Mouse (Mus musculus): Measurements from ENCODE around the gene Nod2. TPM values are rescaled to one million over a fixed set of nuclear protein-coding genes. Genes with fewer than 3 reads are reported as not detected.

Gene Nod2
- polyA plus RNA-seq, 2 experiments, result 0.18 to 0.59 TPM

- H3K4me1 ChIP-seq (ENCODE audit: control insufficient read depth, insufficient read depth, low read length), result no peaks in the 10 kb centered on the region
- H3K4me3 ChIP-seq (replicated peaks; ENCODE audit: low read length), result no peak overlapping the region
- ATAC-seq (ENCODE audit: low FRiP score, low read depth), result no peak
- 68% methylated on average over 8 of the region's 8 CpGs for WGBS
- H3K27me3 ChIP-seq (ENCODE audit: control insufficient read depth, insufficient read depth, low read length), result no peaks in the 10 kb centered on the region
- no peak for DNase-seq (ENCODE audit: low spot score)
- no peak overlapping the region for H3K27ac ChIP-seq (replicated peaks; ENCODE audit: low read depth, low read length)
- H3K4me2 ChIP-seq (replicated peaks; ENCODE audit: low read depth, low read length, severe bottlenecking), result no peak overlapping the region
- no peaks in the 10 kb centered on the region for H3K36me3 ChIP-seq (ENCODE audit: control insufficient read depth, insufficient read depth, low read length)
- no peak overlapping the region for H3K9ac ChIP-seq (ENCODE audit: low read depth, low read length, severe bottlenecking)
- no peaks in the 10 kb centered on the region for H3K9me3 ChIP-seq (ENCODE audit: control insufficient read depth, low read length)
- no peak for TF ChIP-seq POLR2A (IDR thresholded peaks at IDR 0.05; ENCODE audit: borderline replicate concordance, extremely low read depth, insufficient read depth, insufficient read length)
These were observed 30.0 kb downstream of the Nod2 start for GRCm38 (mm10) chr8:88677071-88677470.

- 94% methylated on average over 2 of the region's 2 CpGs for WGBS
- no peak overlapping the region for H3K9ac ChIP-seq (ENCODE audit: low read depth, low read length, severe bottlenecking)
- H3K4me3 ChIP-seq (replicated peaks; ENCODE audit: low read length), result no peak overlapping the region
- no peak for DNase-seq (ENCODE audit: low spot score)
- H3K9me3 ChIP-seq (ENCODE audit: control insufficient read depth, low read length), result no peaks in the 10 kb centered on the region
- no peaks in the 10 kb centered on the region for H3K27me3 ChIP-seq (ENCODE audit: control insufficient read depth, insufficient read depth, low read length)
- no peaks in the 10 kb centered on the region for H3K4me1 ChIP-seq (ENCODE audit: control insufficient read depth, insufficient read depth, low read length)
- no peak for TF ChIP-seq POLR2A (IDR thresholded peaks at IDR 0.05; ENCODE audit: borderline replicate concordance, extremely low read depth, insufficient read depth, insufficient read length)
- ATAC-seq (ENCODE audit: low FRiP score, low read depth), result no peak
- no peaks in the 10 kb centered on the region for H3K36me3 ChIP-seq (ENCODE audit: control insufficient read depth, insufficient read depth, low read length)
- H3K4me2 ChIP-seq (replicated peaks; ENCODE audit: low read depth, low read length, severe bottlenecking), result no peak overlapping the region
- H3K27ac ChIP-seq (replicated peaks; ENCODE audit: low read depth, low read length), result no peak overlapping the region
These were observed 33.5 kb downstream of the Nod2 start for GRCm38 (mm10) chr8:88680566-88680965.

GRCm38 (mm10) chr8:88681046-88681445, 33.9 kb downstream of the Nod2 start:
- DNase-seq (ENCODE audit: low spot score), result no peak
- ATAC-seq (ENCODE audit: low FRiP score, low read depth), result no peak
- Histone ChIP-seq H3K4me3 (replicated peaks; ENCODE audit: low read length) (no peak overlapping the region), H3K36me3 (ENCODE audit: control insufficient read depth, insufficient read depth, low read length) (no peaks in the 10 kb centered on the region), H3K9ac (ENCODE audit: low read depth, low read length, severe bottlenecking) (no peak overlapping the region), H3K4me1 (ENCODE audit: control insufficient read depth, insufficient read depth, low read length) (peaks cover 3% of the 10 kb centered on the region; the same call in 1 of the 2 replicates), H3K4me2 (replicated peaks; ENCODE audit: low read depth, low read length, severe bottlenecking) (no peak overlapping the region), H3K9me3 (ENCODE audit: control insufficient read depth, low read length) (no peaks in the 10 kb centered on the region), H3K27ac (replicated peaks; ENCODE audit: low read depth, low read length) (no peak overlapping the region), H3K27me3 (ENCODE audit: control insufficient read depth, insufficient read depth, low read length) (no peaks in the 10 kb centered on the region)
- WGBS, result 82% methylated on average over 8 of the region's 8 CpGs
- TF ChIP-seq POLR2A (IDR thresholded peaks at IDR 0.05; ENCODE audit: borderline replicate concordance, extremely low read depth, insufficient read depth, insufficient read length), result no peak

- ATAC-seq (ENCODE audit: low FRiP score, low read depth), result no peak
- Histone ChIP-seq H3K36me3 (ENCODE audit: control insufficient read depth, insufficient read depth, low read length) (no peaks in the 10 kb centered on the region), H3K9me3 (ENCODE audit: control insufficient read depth, low read length) (no peaks in the 10 kb centered on the region), H3K4me2 (replicated peaks; ENCODE audit: low read depth, low read length, severe bottlenecking) (no peak overlapping the region), H3K9ac (ENCODE audit: low read depth, low read length, severe bottlenecking) (no peak overlapping the region), H3K27me3 (ENCODE audit: control insufficient read depth, insufficient read depth, low read length) (no peaks in the 10 kb centered on the region), H3K4me3 (replicated peaks; ENCODE audit: low read length) (no peak overlapping the region), H3K27ac (replicated peaks; ENCODE audit: low read depth, low read length) (no peak overlapping the region), H3K4me1 (ENCODE audit: control insufficient read depth, insufficient read depth, low read length) (peaks cover 8% of the 10 kb centered on the region; the same call in 1 of the 2 replicates)
- TF ChIP-seq POLR2A (IDR thresholded peaks at IDR 0.05; ENCODE audit: borderline replicate concordance, extremely low read depth, insufficient read depth, insufficient read length), result no peak
- no peak for DNase-seq (ENCODE audit: low spot score)
- 83% methylated on average over 7 of the region's 7 CpGs for WGBS
These were observed 36.7 kb downstream of the Nod2 start for GRCm38 (mm10) chr8:88683656-88684289.

GRCm38 (mm10) chr8:88686226-88686905, 39.3 kb downstream of the Nod2 start:
- WGBS, result 49% methylated on average over 9 of the region's 9 CpGs
- H3K9me3 ChIP-seq (ENCODE audit: control insufficient read depth, low read length), result no peaks in the 10 kb centered on the region
- H3K9ac ChIP-seq (ENCODE audit: low read depth, low read length, severe bottlenecking), result no peak overlapping the region
- ATAC-seq (ENCODE audit: low FRiP score, low read depth), result no peak
- no peak overlapping the region for H3K4me3 ChIP-seq (replicated peaks; ENCODE audit: low read length)
- no peak for TF ChIP-seq POLR2A (IDR thresholded peaks at IDR 0.05; ENCODE audit: borderline replicate concordance, extremely low read depth, insufficient read depth, insufficient read length)
- H3K27me3 ChIP-seq (ENCODE audit: control insufficient read depth, insufficient read depth, low read length), result no peaks in the 10 kb centered on the region
- no peak overlapping the region for H3K27ac ChIP-seq (replicated peaks; ENCODE audit: low read depth, low read length)
- no peaks in the 10 kb centered on the region for H3K36me3 ChIP-seq (ENCODE audit: control insufficient read depth, insufficient read depth, low read length)
- no peak for DNase-seq (ENCODE audit: low spot score)
- peaks cover 8% of the 10 kb centered on the region; the same call in 1 of the 2 replicates for H3K4me1 ChIP-seq (ENCODE audit: control insufficient read depth, insufficient read depth, low read length)
- H3K4me2 ChIP-seq (replicated peaks; ENCODE audit: low read depth, low read length, severe bottlenecking), result no peak overlapping the region
